Mouse (Mus musculus): ENCODE measurements around the gene Tagln2. TPM values are rescaled to one million over a fixed set of nuclear protein-coding genes. Genes with fewer than 3 reads are reported as not detected.

Tagln2 gene
- 53.6 and 56.0 TPM in 2 replicates for polyA plus RNA-seq (2014; fragmentation: Nextera tagmentation; extraction: Ambion mirVana)

GRCm38 (mm10) chr1:172499765-172500441 lies at the start of gene Tagln2:
TSS of gene Tagln2 (plus strand) at chr1:172500047.
- under 1% methylated on average over 30 of the region's 30 CpGs for WGBS
- ATAC-seq (ENCODE audit: insufficient number of reproducible peaks, low FRiP score, low TSS enrichment, low read depth): peak; percentile 49
- Histone ChIP-seq H3K27ac (replicated peaks; ENCODE audit: low read depth, low read length) (no peak within 1 kb of the TSS; the same call in 1 of the 2 replicates), H3K4me3 (ENCODE audit: low read depth, low read length) (peak within 1 kb of the TSS; percentile 45), H3K36me3 (ENCODE audit: control insufficient read depth, insufficient read depth, low read length) (peaks cover 9% of the 10 kb centered on the region), H3K9ac (ENCODE audit: low read length) (peak within 1 kb of the TSS; percentile 58), H3K27me3 (ENCODE audit: control insufficient read depth, insufficient read depth, low read length) (peaks cover 6% of the 10 kb centered on the region), H3K4me1 (ENCODE audit: control insufficient read depth, insufficient read depth, low read length) (peaks cover 20% of the 10 kb centered on the region), H3K9me3 (ENCODE audit: control insufficient read depth, low read length) (no peaks in the 10 kb centered on the region), H3K4me2 (ENCODE audit: low read depth, severe bottlenecking) (peak within 1 kb of the TSS; percentile 64)
- DNase-seq (ENCODE audit: low spot score): peak; percentile 82

- Histone ChIP-seq H3K9ac (ENCODE audit: low read length) (no peak overlapping the region), H3K36me3 (ENCODE audit: control insufficient read depth, insufficient read depth, low read length) (no peaks in the 10 kb centered on the region), H3K9me3 (ENCODE audit: control insufficient read depth, low read length) (no peaks in the 10 kb centered on the region), H3K4me1 (ENCODE audit: control insufficient read depth, insufficient read depth, low read length) (no peaks in the 10 kb centered on the region), H3K4me2 (ENCODE audit: low read depth, severe bottlenecking) (no peak overlapping the region), H3K4me3 (ENCODE audit: low read depth, low read length) (no peak overlapping the region), H3K27ac (replicated peaks; ENCODE audit: low read depth, low read length) (no peak overlapping the region), H3K27me3 (ENCODE audit: control insufficient read depth, insufficient read depth, low read length) (no peaks in the 10 kb centered on the region)
- no peak for DNase-seq (ENCODE audit: low spot score)
- ATAC-seq (ENCODE audit: insufficient number of reproducible peaks, low FRiP score, low TSS enrichment, low read depth): no peak
- 53% methylated on average over 2 of the region's 2 CpGs for WGBS
These were observed 49.6 kb upstream of the Tagln2 start for GRCm38 (mm10) chr1:172450226-172450625.

- ATAC-seq (ENCODE audit: insufficient number of reproducible peaks, low FRiP score, low TSS enrichment, low read depth): no peak
- Histone ChIP-seq H3K4me1 (ENCODE audit: control insufficient read depth, insufficient read depth, low read length) (no peaks in the 10 kb centered on the region), H3K27me3 (ENCODE audit: control insufficient read depth, insufficient read depth, low read length) (no peaks in the 10 kb centered on the region), H3K4me3 (ENCODE audit: low read depth, low read length) (no peak overlapping the region), H3K36me3 (ENCODE audit: control insufficient read depth, insufficient read depth, low read length) (no peaks in the 10 kb centered on the region), H3K4me2 (ENCODE audit: low read depth, severe bottlenecking) (peak overlapping the region; percentile 19; the same call in 1 of the 2 replicates), H3K9me3 (ENCODE audit: control insufficient read depth, low read length) (no peaks in the 10 kb centered on the region), H3K27ac (replicated peaks; ENCODE audit: low read depth, low read length) (no peak overlapping the region), H3K9ac (ENCODE audit: low read length) (no peak overlapping the region)
- 30% methylated on average over 17 of the region's 17 CpGs for WGBS
- peak; percentile 30 for DNase-seq (ENCODE audit: low spot score)
These were observed 48.9 kb upstream of the Tagln2 start for GRCm38 (mm10) chr1:172450848-172451470.

- 73% methylated on average over 2 of the region's 2 CpGs for WGBS
- Histone ChIP-seq H3K27me3 (ENCODE audit: control insufficient read depth, insufficient read depth, low read length) (no peaks in the 10 kb centered on the region), H3K4me2 (ENCODE audit: low read depth, severe bottlenecking) (no peak overlapping the region), H3K27ac (replicated peaks; ENCODE audit: low read depth, low read length) (no peak overlapping the region), H3K9me3 (ENCODE audit: control insufficient read depth, low read length) (no peaks in the 10 kb centered on the region), H3K36me3 (ENCODE audit: control insufficient read depth, insufficient read depth, low read length) (no peaks in the 10 kb centered on the region), H3K9ac (ENCODE audit: low read length) (no peak overlapping the region), H3K4me1 (ENCODE audit: control insufficient read depth, insufficient read depth, low read length) (no peaks in the 10 kb centered on the region), H3K4me3 (ENCODE audit: low read depth, low read length) (no peak overlapping the region)
- no peak for ATAC-seq (ENCODE audit: insufficient number of reproducible peaks, low FRiP score, low TSS enrichment, low read depth)
- no peak for DNase-seq (ENCODE audit: low spot score)
These were observed 46.9 kb upstream of the Tagln2 start for GRCm38 (mm10) chr1:172452911-172453310.

- ATAC-seq (ENCODE audit: insufficient number of reproducible peaks, low FRiP score, low TSS enrichment, low read depth): no peak
- DNase-seq (ENCODE audit: low spot score): no peak
- WGBS: 91% methylated on average over 2 of the region's 2 CpGs
- no peak overlapping the region for H3K4me3 ChIP-seq (ENCODE audit: low read depth, low read length)
- H3K9me3 ChIP-seq (ENCODE audit: control insufficient read depth, low read length): no peaks in the 10 kb centered on the region
- no peaks in the 10 kb centered on the region for H3K27me3 ChIP-seq (ENCODE audit: control insufficient read depth, insufficient read depth, low read length)
- no peak overlapping the region for H3K9ac ChIP-seq (ENCODE audit: low read length)
- no peak overlapping the region for H3K4me2 ChIP-seq (ENCODE audit: low read depth, severe bottlenecking)
- H3K4me1 ChIP-seq (ENCODE audit: control insufficient read depth, insufficient read depth, low read length): no peaks in the 10 kb centered on the region
- H3K27ac ChIP-seq (replicated peaks; ENCODE audit: low read depth, low read length): no peak overlapping the region
- no peaks in the 10 kb centered on the region for H3K36me3 ChIP-seq (ENCODE audit: control insufficient read depth, insufficient read depth, low read length)
These were observed 46.0 kb upstream of the Tagln2 start for GRCm38 (mm10) chr1:172453810-172454209.

- no peak overlapping the region for H3K9ac ChIP-seq (ENCODE audit: low read length)
- no peak overlapping the region for H3K4me2 ChIP-seq (ENCODE audit: low read depth, severe bottlenecking)
- H3K4me1 ChIP-seq (ENCODE audit: control insufficient read depth, insufficient read depth, low read length): no peaks in the 10 kb centered on the region
- 31% methylated on average over 4 of the region's 4 CpGs for WGBS
- ATAC-seq (ENCODE audit: insufficient number of reproducible peaks, low FRiP score, low TSS enrichment, low read depth) (no peak), DNase-seq (ENCODE audit: low spot score) (no peak)
- no peaks in the 10 kb centered on the region for H3K9me3 ChIP-seq (ENCODE audit: control insufficient read depth, low read length)
- H3K27ac ChIP-seq (replicated peaks; ENCODE audit: low read depth, low read length): no peak overlapping the region
- no peaks in the 10 kb centered on the region for H3K36me3 ChIP-seq (ENCODE audit: control insufficient read depth, insufficient read depth, low read length)
- no peak overlapping the region for H3K4me3 ChIP-seq (ENCODE audit: low read depth, low read length)
- no peaks in the 10 kb centered on the region for H3K27me3 ChIP-seq (ENCODE audit: control insufficient read depth, insufficient read depth, low read length)
These were observed 44.4 kb upstream of the Tagln2 start for GRCm38 (mm10) chr1:172455416-172455815.

GRCm38 (mm10) chr1:172456001-172456677 lies 43.7 kb upstream of the Tagln2 start:
- no peak for ATAC-seq (ENCODE audit: insufficient number of reproducible peaks, low FRiP score, low TSS enrichment, low read depth)
- 72% methylated on average over 7 of the region's 7 CpGs for WGBS
- H3K4me3 ChIP-seq (ENCODE audit: low read depth, low read length): no peak overlapping the region
- H3K27me3 ChIP-seq (ENCODE audit: control insufficient read depth, insufficient read depth, low read length): no peaks in the 10 kb centered on the region
- no peak overlapping the region for H3K4me2 ChIP-seq (ENCODE audit: low read depth, severe bottlenecking)
- H3K9me3 ChIP-seq (ENCODE audit: control insufficient read depth, low read length): no peaks in the 10 kb centered on the region
- no peaks in the 10 kb centered on the region for H3K36me3 ChIP-seq (ENCODE audit: control insufficient read depth, insufficient read depth, low read length)
- no peak for DNase-seq (ENCODE audit: low spot score)
- H3K4me1 ChIP-seq (ENCODE audit: control insufficient read depth, insufficient read depth, low read length): no peaks in the 10 kb centered on the region
- H3K27ac ChIP-seq (replicated peaks; ENCODE audit: low read depth, low read length): no peak overlapping the region
- H3K9ac ChIP-seq (ENCODE audit: low read length): no peak overlapping the region

- no peak overlapping the region for H3K9ac ChIP-seq (ENCODE audit: low read length)
- DNase-seq (ENCODE audit: low spot score) (no peak), ATAC-seq (ENCODE audit: insufficient number of reproducible peaks, low FRiP score, low TSS enrichment, low read depth) (no peak)
- no peaks in the 10 kb centered on the region for H3K36me3 ChIP-seq (ENCODE audit: control insufficient read depth, insufficient read depth, low read length)
- H3K9me3 ChIP-seq (ENCODE audit: control insufficient read depth, low read length): no peaks in the 10 kb centered on the region
- no peak overlapping the region for H3K27ac ChIP-seq (replicated peaks; ENCODE audit: low read depth, low read length)
- H3K4me3 ChIP-seq (ENCODE audit: low read depth, low read length): no peak overlapping the region
- H3K27me3 ChIP-seq (ENCODE audit: control insufficient read depth, insufficient read depth, low read length): no peaks in the 10 kb centered on the region
- no peak overlapping the region for H3K4me2 ChIP-seq (ENCODE audit: low read depth, severe bottlenecking)
- 85% methylated on average over 3 of the region's 3 CpGs for WGBS
- no peaks in the 10 kb centered on the region for H3K4me1 ChIP-seq (ENCODE audit: control insufficient read depth, insufficient read depth, low read length)
These were observed 42.7 kb upstream of the Tagln2 start for GRCm38 (mm10) chr1:172457196-172457595.

Data from limb, embryonic 11.5 days (tissue).